Mouse (Mus musculus): ENCODE results near the gene Tgoln1.

Tgoln1 gene

DNA sequence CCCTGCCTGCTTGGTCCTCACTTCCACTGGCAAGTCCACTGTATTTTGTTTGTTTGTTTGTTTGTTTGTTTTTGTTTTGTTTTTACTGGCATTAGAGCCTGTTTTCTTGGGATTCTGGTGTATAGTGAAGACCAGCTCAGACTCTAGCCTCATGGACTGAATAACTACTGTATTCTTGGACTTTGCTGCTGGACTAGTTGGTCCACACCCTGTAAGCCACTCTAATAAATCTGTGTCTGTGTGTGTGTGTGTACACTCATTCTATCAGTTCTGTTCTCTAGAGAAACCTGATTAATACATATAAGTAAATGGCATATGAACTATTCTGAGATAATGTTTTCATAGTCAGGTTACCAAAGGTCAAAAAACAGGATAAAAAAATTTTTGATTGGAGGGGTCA lies 26.7 kb downstream of the Tgoln1 start:
- TF ChIP-seq GATA4 (IDR thresholded peaks at IDR 0.05; ENCODE audit: insufficient replicate concordance, low read length) = no peak

DNA sequence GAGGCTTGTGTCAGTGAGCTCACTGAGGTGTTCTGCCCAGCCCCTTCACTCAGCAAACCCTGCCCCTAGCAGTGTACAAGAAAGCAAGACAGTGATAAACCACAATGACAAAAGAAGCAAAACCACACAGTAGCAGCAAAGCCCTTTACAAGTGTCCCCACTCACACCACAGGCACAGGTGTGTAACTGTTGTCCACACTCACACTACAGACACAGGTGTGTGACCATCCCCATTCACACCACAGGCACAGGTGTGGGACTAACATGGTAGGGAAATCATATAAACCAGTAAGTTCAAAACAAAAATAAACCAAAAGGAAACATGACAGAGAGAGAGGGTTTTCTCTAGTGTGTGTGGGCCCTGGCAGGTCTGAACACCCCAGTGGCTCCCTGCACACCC lies 28.5 kb downstream of the Tgoln1 start:
- no peak for TF ChIP-seq GATA4 (IDR thresholded peaks at IDR 0.05; ENCODE audit: insufficient replicate concordance, low read length)

DNA sequence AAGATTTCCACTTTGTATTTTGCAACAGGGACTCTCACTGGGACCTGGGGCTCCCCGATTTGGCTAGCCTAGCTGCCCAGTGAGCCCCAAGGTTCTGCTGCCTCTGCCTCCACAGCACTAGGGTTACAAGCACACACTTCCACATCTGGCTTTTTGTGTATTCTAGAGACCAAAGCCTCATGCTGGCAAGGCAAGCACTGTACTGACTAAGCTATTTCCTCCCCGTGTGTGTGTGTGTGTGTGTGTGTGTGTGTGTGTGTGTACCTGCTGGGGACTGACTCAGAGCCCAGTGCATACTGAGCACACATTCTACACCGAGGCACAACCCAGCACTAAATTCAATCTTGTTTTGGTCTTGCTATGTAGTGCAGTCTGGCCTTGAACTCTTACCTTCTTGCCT lies 30.1 kb downstream of the Tgoln1 start:
- no peak for TF ChIP-seq GATA4 (IDR thresholded peaks at IDR 0.05; ENCODE audit: insufficient replicate concordance, low read length)

GRCm38 (mm10) chr6:72584154-72584553 lies 32.6 kb downstream of the Tgoln1 start:
- TF ChIP-seq GATA4 (IDR thresholded peaks at IDR 0.05; ENCODE audit: insufficient replicate concordance, low read length) = peak; percentile 72; the same call in 1 of the 2 replicates

DNA sequence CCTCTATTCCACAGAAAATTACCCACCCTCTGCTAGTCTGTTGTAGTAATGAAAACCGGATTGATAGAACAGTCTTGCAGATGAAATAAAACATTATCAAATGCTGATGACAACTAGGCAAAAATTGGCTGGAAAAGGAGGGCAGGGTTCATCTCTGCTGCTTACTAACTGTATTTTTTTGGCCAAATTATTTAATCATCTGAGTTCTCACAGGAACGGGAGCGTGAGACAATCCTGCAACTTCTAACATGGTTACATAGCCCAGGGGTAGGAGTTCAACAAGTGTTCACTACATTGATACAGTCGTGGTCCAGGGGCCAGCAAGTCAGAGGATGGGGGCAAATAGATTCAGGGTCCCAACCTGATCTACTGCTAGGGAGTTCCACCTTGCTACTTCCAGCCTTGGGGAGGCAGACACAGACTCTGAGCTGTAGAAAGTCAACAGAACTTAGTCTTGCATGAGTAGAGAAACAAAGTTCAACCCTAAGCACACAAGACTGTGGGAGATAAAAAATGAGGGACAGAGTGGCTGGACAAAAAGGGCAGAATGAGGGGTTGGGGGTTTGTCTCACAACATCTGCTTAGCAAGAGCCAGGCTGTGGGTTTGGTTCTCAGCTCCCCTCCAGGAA lies 33.5 kb downstream of the Tgoln1 start:
- 0 out of 2 replicates have a peak, but pooled peaks have one; percentile 29 for TF ChIP-seq GATA4 (IDR thresholded peaks at IDR 0.05; ENCODE audit: insufficient replicate concordance, low read length)

GRCm38 (mm10) chr6:72581625-72582382 lies 35.0 kb downstream of the Tgoln1 start:
- TF ChIP-seq GATA4 (IDR thresholded peaks at IDR 0.05; ENCODE audit: insufficient replicate concordance, low read length) = peak; percentile 63

- TF ChIP-seq GATA4 (IDR thresholded peaks at IDR 0.05; ENCODE audit: insufficient replicate concordance, low read length) = peak; percentile 68; the same call in 1 of the 2 replicates
These were observed 40.8 kb downstream of the Tgoln1 start for GRCm38 (mm10) chr6:72576041-72576440.

GRCm38 (mm10) chr6:72571826-72572225 lies 45.0 kb downstream of the Tgoln1 start:
- TF ChIP-seq GATA4 (IDR thresholded peaks at IDR 0.05; ENCODE audit: insufficient replicate concordance, low read length) = no peak

GRCm38 (mm10) chr6:72570644-72571397 lies 46.0 kb downstream of the Tgoln1 start:
- 0 out of 2 replicates have a peak, but pooled peaks have one; percentile 28 for TF ChIP-seq GATA4 (IDR thresholded peaks at IDR 0.05; ENCODE audit: insufficient replicate concordance, low read length)

GRCm38 (mm10) chr6:72568736-72569135 lies 48.1 kb downstream of the Tgoln1 start:
- no peak for TF ChIP-seq GATA4 (IDR thresholded peaks at IDR 0.05; ENCODE audit: insufficient replicate concordance, low read length)

DNA sequence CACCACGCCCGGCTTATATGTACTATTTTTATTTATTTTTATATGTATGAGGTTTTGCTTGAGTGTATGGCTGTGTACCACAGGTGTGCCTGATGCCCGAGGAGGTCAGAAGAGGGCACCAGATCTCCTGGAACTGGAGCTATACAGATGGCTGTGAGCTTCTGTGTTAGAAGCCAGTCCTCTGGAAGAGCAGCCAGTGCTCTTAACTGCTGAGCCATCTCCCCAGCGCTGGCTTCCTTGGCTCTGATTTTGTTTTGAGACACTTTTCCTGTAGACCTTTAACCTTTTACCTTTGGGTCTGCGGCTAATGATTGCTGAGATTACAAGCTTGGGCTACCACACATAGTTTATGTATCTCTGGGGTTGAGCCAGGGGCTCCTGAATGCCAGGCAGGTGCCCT lies 49.3 kb downstream of the Tgoln1 start:
- peak; percentile 75; the same call in 1 of the 2 replicates for TF ChIP-seq GATA4 (IDR thresholded peaks at IDR 0.05; ENCODE audit: insufficient replicate concordance, low read length)

DNA sequence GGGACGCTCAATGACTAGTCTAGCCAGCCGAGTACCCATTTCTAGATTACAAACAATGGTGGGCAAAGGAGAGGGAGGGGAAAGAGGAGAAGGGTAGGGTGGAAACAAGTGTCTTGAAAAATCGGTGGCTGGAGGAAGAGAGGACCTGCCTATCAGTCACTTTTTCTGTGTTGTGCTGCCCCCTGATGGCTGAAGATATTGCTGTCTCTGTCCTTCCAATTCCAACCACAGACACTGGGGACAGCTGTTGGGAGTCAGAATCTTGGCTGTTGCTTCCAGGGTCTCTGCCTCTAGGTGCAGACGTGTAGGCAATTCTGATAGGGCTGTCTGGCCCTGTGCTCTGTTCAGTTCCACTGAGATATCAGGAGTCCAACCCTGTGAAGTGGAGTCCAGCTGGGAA lies 50.8 kb downstream of the Tgoln1 start:
- TF ChIP-seq GATA4 (IDR thresholded peaks at IDR 0.05; ENCODE audit: insufficient replicate concordance, low read length) = no peak

DNA sequence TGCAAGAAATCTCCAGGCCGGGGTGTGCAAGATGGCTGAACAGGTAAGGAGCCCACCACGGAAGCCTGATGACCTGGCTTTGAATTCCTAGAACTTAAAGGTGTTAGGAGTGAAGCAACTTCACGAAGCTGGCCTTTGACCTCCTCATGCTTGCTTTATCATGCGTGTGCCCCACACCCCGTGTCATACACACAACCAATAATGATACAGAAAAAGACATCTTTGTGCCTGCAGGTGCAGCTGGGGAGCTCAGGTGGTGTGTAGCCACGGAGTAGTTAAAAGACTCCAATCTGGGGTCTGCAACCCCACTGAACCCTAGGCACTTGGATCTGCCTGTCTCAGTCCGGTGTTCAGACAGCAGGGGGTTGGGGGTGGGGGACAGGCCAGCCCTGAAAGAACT lies 51.3 kb downstream of the Tgoln1 start:
- no peak for TF ChIP-seq GATA4 (IDR thresholded peaks at IDR 0.05; ENCODE audit: insufficient replicate concordance, low read length)

DNA sequence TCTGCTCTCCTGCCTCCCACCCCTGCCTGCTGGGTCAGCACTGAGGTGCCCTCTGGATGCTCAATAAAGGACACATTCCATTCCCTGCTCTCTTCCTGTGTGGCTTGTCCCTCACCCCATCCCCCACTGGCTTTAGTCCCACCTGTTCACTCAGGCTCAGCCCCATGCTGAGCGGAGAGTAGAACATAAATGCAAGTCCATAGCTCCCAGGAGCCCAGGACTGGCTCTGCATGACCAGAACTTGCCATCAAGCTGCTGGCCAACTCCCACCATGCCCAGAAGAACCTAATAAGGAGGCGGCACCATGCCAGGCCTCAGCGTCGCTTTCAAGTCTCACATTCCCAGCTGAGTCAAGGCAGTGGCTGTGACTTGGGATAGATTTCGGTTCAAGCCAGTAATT lies 53.9 kb downstream of the Tgoln1 start:
- TF ChIP-seq GATA4 (IDR thresholded peaks at IDR 0.05; ENCODE audit: insufficient replicate concordance, low read length) = no peak

- no peak for TF ChIP-seq GATA4 (IDR thresholded peaks at IDR 0.05; ENCODE audit: insufficient replicate concordance, low read length)
These were observed 54.3 kb downstream of the Tgoln1 start for GRCm38 (mm10) chr6:72562486-72562885.

GRCm38 (mm10) chr6:72560801-72561200 lies 56.0 kb downstream of the Tgoln1 start:
- no peak for TF ChIP-seq GATA4 (IDR thresholded peaks at IDR 0.05; ENCODE audit: insufficient replicate concordance, low read length)
